Mouse (Mus musculus): ENCODE measurements around the gene Irf9. TPM values are rescaled to one million over a fixed set of nuclear protein-coding genes. Genes with fewer than 3 reads are reported as not detected.
A peak's percentile ranks its signal among the peaks of the same experiment; 100 is the strongest.

The Irf9 gene
- polyA plus RNA-seq, 1 experiment from 2014 or later: 11.6 TPM

DNA sequence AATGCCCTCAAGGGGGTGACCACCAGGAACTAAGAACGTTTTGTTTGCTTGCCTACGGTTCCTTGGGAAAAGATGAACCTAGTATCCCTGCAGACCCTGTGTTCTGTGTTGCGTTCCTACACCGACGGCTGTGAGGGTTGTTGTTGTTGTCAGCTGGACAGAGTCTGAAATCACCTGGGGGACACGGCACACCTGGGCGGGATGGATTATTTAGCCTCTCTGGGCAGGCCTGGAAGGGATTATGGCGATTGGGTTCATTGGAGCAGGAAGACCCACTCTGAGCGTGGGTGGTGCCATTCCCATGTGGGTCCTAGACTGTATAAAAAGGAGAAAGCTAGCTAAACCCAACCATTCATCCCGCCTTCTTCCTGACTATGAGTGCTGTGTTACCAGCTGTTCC, 41.5 kb upstream of the Irf9 start:
- Histone ChIP-seq H3K4me2 (replicated peaks; ENCODE audit: low read depth, low read length) (peak overlapping the region; percentile 83), H3K9me3 (ENCODE audit: control insufficient read depth, low read length) (no peaks in the 10 kb centered on the region), H3K36me3 (ENCODE audit: control insufficient read depth, insufficient read depth, low read length) (peaks cover 37% of the 10 kb centered on the region), H3K4me3 (ENCODE audit: low read length) (peak overlapping the region; percentile 61), H3K4me1 (ENCODE audit: control insufficient read depth, insufficient read depth, low read length) (peaks cover 6% of the 10 kb centered on the region; the same call in 1 of the 2 replicates), H3K9ac (ENCODE audit: low read depth, low read length) (0 out of 2 replicates have a peak overlapping the region, but pooled peaks have one; percentile 1), H3K27me3 (ENCODE audit: control insufficient read depth, insufficient read depth, low read length) (no peaks in the 10 kb centered on the region), H3K27ac (ENCODE audit: low read depth, low read length) (no peak overlapping the region)
- ATAC-seq (ENCODE audit: low FRiP score, low TSS enrichment): no peak
- whole genome bisulfite sequencing: 69% methylated on average over 10 of the region's 10 CpGs

DNA sequence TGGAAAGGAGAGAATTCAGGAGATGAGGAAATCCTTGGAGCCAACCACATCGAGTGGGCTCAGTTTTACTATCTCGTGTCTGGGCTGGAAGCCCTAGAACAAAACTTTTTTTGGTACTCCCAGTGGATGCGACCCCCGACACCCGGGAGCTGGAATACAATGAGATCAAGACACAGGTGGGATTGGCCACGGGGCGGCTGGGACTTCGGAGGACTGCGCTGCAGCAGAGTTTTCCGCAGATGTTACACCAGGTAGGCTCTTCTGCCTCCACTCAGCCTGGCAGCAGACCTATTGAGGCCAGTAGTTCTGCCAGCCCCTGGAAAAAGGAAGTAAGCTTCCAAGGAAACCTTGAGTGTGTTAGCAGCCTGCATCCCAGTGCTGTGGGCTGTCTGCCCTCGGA, 40.1 kb upstream of the Irf9 start:
- no peak overlapping the region for H3K4me3 ChIP-seq (ENCODE audit: low read length)
- H3K27me3 ChIP-seq (ENCODE audit: control insufficient read depth, insufficient read depth, low read length): no peaks in the 10 kb centered on the region
- H3K4me2 ChIP-seq (replicated peaks; ENCODE audit: low read depth, low read length): no peak overlapping the region
- H3K27ac ChIP-seq (ENCODE audit: low read depth, low read length): no peak overlapping the region
- H3K9ac ChIP-seq (ENCODE audit: low read depth, low read length): no peak overlapping the region
- WGBS: 91% methylated on average over 11 of the region's 11 CpGs
- peaks cover 6% of the 10 kb centered on the region; the same call in 1 of the 2 replicates for H3K4me1 ChIP-seq (ENCODE audit: control insufficient read depth, insufficient read depth, low read length)
- H3K9me3 ChIP-seq (ENCODE audit: control insufficient read depth, low read length): no peaks in the 10 kb centered on the region
- no peak for ATAC-seq (ENCODE audit: low FRiP score, low TSS enrichment)
- peaks cover 51% of the 10 kb centered on the region for H3K36me3 ChIP-seq (ENCODE audit: control insufficient read depth, insufficient read depth, low read length)

DNA sequence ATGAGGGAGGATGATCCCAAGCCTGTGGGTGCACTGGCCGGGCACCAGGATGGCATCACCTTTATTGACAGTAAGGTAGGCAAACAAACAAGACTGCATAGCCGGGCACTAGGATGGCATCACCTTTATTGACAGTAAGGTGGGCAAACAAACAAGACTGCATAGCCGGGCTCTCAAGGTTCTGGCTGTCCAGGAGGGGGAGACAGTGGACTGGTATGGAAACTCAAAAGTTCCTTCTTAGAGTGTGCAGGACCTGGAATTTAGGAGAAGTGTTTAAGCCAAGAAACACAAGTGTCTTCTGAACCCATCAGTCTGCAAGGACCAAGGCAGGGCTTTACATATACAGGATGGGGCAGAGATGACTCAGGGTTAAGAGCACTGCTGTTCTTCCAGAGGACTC, 37.6 kb upstream of the Irf9 start:
- no peak for ATAC-seq (ENCODE audit: low FRiP score, low TSS enrichment)
- Histone ChIP-seq H3K9ac (ENCODE audit: low read depth, low read length) (no peak overlapping the region), H3K27me3 (ENCODE audit: control insufficient read depth, insufficient read depth, low read length) (no peaks in the 10 kb centered on the region), H3K27ac (ENCODE audit: low read depth, low read length) (no peak overlapping the region), H3K36me3 (ENCODE audit: control insufficient read depth, insufficient read depth, low read length) (peaks cover 66% of the 10 kb centered on the region), H3K4me2 (replicated peaks; ENCODE audit: low read depth, low read length) (no peak overlapping the region), H3K4me1 (ENCODE audit: control insufficient read depth, insufficient read depth, low read length) (0 out of 2 replicates have a peak, but pooled peaks cover 6% of the 10 kb centered on the region), H3K9me3 (ENCODE audit: control insufficient read depth, low read length) (no peaks in the 10 kb centered on the region), H3K4me3 (ENCODE audit: low read length) (no peak overlapping the region)
- 83% methylated on average over 3 of the region's 3 CpGs for WGBS

DNA sequence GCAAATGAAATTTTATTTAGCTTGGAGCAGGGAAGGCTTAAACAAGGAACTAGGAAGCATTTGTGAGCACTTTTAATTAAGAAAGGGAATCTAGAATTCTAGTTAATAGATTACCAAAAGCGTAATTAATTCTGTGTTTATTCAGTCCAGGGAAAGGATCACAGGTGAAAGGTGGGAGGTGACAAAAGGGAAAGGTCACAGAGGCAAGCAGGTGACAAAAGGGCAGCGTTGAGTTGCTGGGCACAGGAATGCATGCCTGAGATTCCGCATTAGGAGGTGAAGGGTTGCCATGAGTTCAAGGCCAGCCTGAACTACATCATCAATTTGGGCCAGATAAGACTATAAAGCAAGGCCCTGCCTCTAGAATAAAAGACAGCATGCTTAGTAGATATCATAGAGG, 35.9 kb upstream of the Irf9 start:
- no peak for ATAC-seq (ENCODE audit: low FRiP score, low TSS enrichment)
- Histone ChIP-seq H3K4me1 (ENCODE audit: control insufficient read depth, insufficient read depth, low read length) (no peaks in the 10 kb centered on the region), H3K36me3 (ENCODE audit: control insufficient read depth, insufficient read depth, low read length) (peaks cover 66% of the 10 kb centered on the region), H3K27ac (ENCODE audit: low read depth, low read length) (no peak overlapping the region), H3K4me2 (replicated peaks; ENCODE audit: low read depth, low read length) (no peak overlapping the region), H3K9me3 (ENCODE audit: control insufficient read depth, low read length) (no peaks in the 10 kb centered on the region), H3K27me3 (ENCODE audit: control insufficient read depth, insufficient read depth, low read length) (no peaks in the 10 kb centered on the region), H3K4me3 (ENCODE audit: low read length) (no peak overlapping the region), H3K9ac (ENCODE audit: low read depth, low read length) (no peak overlapping the region)
- WGBS: 77% methylated on average over 3 of the region's 3 CpGs

DNA sequence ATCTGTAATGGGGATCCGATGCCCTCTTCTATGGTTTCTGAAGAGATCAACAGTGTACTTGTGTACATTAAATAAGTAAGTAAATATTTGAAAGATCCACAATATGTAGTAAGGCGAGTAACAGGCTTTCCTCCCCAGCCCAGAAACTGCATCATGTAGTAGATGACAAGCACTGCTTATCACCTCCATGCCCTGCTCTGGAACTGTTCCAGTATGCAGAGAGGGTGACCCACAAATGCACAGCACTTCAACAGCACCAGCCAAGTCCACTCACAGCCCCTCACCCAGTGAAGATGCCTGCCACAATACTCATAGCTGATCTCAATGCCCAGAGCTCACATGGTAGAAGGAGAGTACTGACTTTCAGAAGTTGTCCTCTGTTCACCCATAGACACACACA, 32.8 kb upstream of the Irf9 start:
- Histone ChIP-seq H3K4me1 (ENCODE audit: control insufficient read depth, insufficient read depth, low read length) (0 out of 2 replicates have a peak, but pooled peaks cover 4% of the 10 kb centered on the region), H3K27me3 (ENCODE audit: control insufficient read depth, insufficient read depth, low read length) (no peaks in the 10 kb centered on the region), H3K4me3 (ENCODE audit: low read length) (no peak overlapping the region), H3K4me2 (replicated peaks; ENCODE audit: low read depth, low read length) (no peak overlapping the region), H3K9me3 (ENCODE audit: control insufficient read depth, low read length) (no peaks in the 10 kb centered on the region), H3K36me3 (ENCODE audit: control insufficient read depth, insufficient read depth, low read length) (peaks cover 41% of the 10 kb centered on the region), H3K27ac (ENCODE audit: low read depth, low read length) (no peak overlapping the region), H3K9ac (ENCODE audit: low read depth, low read length) (no peak overlapping the region)
- no peak for ATAC-seq (ENCODE audit: low FRiP score, low TSS enrichment)
- 87% methylated on average over 2 of the region's 2 CpGs for WGBS

DNA sequence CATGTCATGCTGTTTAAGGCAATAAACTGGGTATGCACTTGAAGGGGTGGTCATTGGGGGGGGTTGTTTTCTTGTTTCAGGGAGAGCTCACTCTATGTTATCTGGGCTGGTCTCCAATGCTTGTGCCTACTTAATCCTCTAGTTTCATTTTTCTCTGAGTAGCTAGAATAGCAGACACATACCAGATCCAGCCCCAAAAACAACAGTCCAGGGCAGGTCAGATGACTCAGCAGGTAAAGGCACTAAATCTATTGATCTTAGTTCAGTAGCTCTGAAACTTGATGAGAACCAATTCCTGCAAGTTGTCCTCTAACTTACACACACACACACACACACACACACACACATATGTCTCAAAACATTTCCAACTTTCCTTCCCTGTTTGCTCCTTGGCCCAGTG, 31.6 kb upstream of the Irf9 start:
- no peak overlapping the region for H3K27ac ChIP-seq (ENCODE audit: low read depth, low read length)

DNA sequence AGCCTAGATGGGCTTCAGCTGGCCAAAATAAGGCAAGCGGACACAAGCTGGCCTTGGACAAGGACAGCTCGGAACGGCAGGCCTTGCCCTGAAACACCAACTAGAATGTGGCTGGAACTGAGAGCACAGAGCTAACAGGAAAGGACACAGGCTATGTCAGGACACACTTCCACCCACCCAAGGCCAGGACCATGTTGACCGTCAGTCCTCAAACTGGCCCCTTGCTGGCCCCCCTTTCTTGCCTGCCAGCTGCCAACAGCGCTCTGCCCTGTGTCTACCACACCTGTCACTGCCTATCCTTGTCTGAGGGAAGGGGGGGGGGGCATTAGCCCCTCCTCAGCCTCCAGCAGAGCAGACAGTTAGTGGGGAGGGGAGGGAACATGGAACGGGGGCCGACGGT, 28.1 kb upstream of the Irf9 start, which contains the start of gene Fitm1:
TSS of gene Fitm1 (plus strand) at position 316 of the 400 bp plus-strand sequence.
- Histone ChIP-seq H3K4me2 (replicated peaks; ENCODE audit: low read depth, low read length) (peak within 1 kb of the TSS; percentile 13; the same call in 1 of the 2 replicates), H3K4me1 (ENCODE audit: control insufficient read depth, insufficient read depth, low read length) (peaks cover 19% of the 10 kb centered on the region), H3K9me3 (ENCODE audit: control insufficient read depth, low read length) (no peaks in the 10 kb centered on the region), H3K27ac (ENCODE audit: low read depth, low read length) (no peak within 1 kb of the TSS), H3K27me3 (ENCODE audit: control insufficient read depth, insufficient read depth, low read length) (no peaks in the 10 kb centered on the region), H3K4me3 (ENCODE audit: low read length) (no peak within 1 kb of the TSS), H3K36me3 (ENCODE audit: control insufficient read depth, insufficient read depth, low read length) (no peaks in the 10 kb centered on the region), H3K9ac (ENCODE audit: low read depth, low read length) (0 out of 2 replicates have a peak within 1 kb of the TSS, but pooled peaks have one; percentile 8)
- no peak for ATAC-seq (ENCODE audit: low FRiP score, low TSS enrichment)
- WGBS: 80% methylated on average over 8 of the region's 8 CpGs

More for the DNA sequence above, 31.6 kb upstream of the Irf9 start:
- Histone ChIP-seq H3K9ac (ENCODE audit: low read depth, low read length) (no peak overlapping the region), H3K36me3 (ENCODE audit: control insufficient read depth, insufficient read depth, low read length) (peaks cover 29% of the 10 kb centered on the region), H3K27me3 (ENCODE audit: control insufficient read depth, insufficient read depth, low read length) (no peaks in the 10 kb centered on the region), H3K9me3 (ENCODE audit: control insufficient read depth, low read length) (no peaks in the 10 kb centered on the region), H3K4me2 (replicated peaks; ENCODE audit: low read depth, low read length) (no peak overlapping the region), H3K4me1 (ENCODE audit: control insufficient read depth, insufficient read depth, low read length) (0 out of 2 replicates have a peak, but pooled peaks cover 10% of the 10 kb centered on the region), H3K4me3 (ENCODE audit: low read length) (no peak overlapping the region)
- no peak for ATAC-seq (ENCODE audit: low FRiP score, low TSS enrichment)

DNA sequence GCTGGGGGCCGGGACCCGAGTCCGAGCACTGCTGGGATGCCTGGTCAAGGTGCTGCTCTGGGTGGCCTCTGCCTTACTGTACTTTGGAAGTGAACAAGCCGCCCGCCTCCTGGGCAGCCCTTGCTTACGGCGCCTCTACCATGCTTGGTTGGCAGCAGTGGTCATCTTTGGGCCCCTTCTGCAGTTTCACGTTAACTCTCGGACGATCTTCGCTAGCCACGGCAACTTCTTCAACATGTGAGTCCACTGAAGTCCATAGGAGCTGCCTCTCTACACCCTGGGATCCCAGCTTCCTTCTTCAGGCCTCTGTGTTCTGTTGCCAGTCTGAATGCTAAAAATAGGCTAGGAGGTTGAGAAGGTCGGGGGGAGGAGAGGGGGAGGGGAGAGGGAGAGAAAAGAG, 27.7 kb upstream of the Irf9 start:
- H3K4me3 ChIP-seq (ENCODE audit: low read length): no peak overlapping the region
- peak overlapping the region; percentile 13; the same call in 1 of the 2 replicates for H3K4me2 ChIP-seq (replicated peaks; ENCODE audit: low read depth, low read length)
- H3K9me3 ChIP-seq (ENCODE audit: control insufficient read depth, low read length): no peaks in the 10 kb centered on the region
- H3K9ac ChIP-seq (ENCODE audit: low read depth, low read length): no peak overlapping the region
- peaks cover 3% of the 10 kb centered on the region; the same call in 1 of the 2 replicates for H3K36me3 ChIP-seq (ENCODE audit: control insufficient read depth, insufficient read depth, low read length)
- ATAC-seq (ENCODE audit: low FRiP score, low TSS enrichment): no peak
- no peak overlapping the region for H3K27ac ChIP-seq (ENCODE audit: low read depth, low read length)
- peaks cover 19% of the 10 kb centered on the region for H3K4me1 ChIP-seq (ENCODE audit: control insufficient read depth, insufficient read depth, low read length)
- no peaks in the 10 kb centered on the region for H3K27me3 ChIP-seq (ENCODE audit: control insufficient read depth, insufficient read depth, low read length)
- WGBS: 76% methylated on average over 13 of the region's 13 CpGs

DNA sequence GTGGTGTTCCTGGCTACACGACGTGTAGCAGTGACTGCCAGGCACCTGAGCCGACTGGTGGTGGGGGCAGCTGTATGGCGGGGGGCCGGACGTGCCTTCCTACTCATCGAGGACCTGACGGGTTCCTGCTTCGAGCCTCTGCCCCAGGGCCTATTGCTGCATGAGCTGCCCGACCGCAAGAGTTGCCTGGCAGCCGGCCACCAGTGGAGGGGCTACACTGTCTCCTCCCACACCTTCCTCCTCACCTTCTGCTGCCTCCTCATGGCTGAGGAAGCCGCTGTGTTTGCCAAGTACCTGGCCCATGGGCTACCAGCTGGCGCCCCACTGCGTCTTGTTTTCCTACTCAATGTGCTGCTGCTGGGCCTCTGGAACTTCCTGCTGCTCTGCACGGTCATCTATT, 27.0 kb upstream of the Irf9 start:
- no peaks in the 10 kb centered on the region for H3K9me3 ChIP-seq (ENCODE audit: control insufficient read depth, low read length)
- no peak overlapping the region for H3K27ac ChIP-seq (ENCODE audit: low read depth, low read length)
- H3K4me1 ChIP-seq (ENCODE audit: control insufficient read depth, insufficient read depth, low read length): peaks cover 19% of the 10 kb centered on the region
- no peaks in the 10 kb centered on the region for H3K27me3 ChIP-seq (ENCODE audit: control insufficient read depth, insufficient read depth, low read length)
- H3K4me2 ChIP-seq (replicated peaks; ENCODE audit: low read depth, low read length): no peak overlapping the region
- 78% methylated on average over 16 of the region's 16 CpGs for WGBS
- peaks cover 8% of the 10 kb centered on the region; the same call in 1 of the 2 replicates for H3K36me3 ChIP-seq (ENCODE audit: control insufficient read depth, insufficient read depth, low read length)
- no peak for ATAC-seq (ENCODE audit: low FRiP score, low TSS enrichment)
- H3K9ac ChIP-seq (ENCODE audit: low read depth, low read length): no peak overlapping the region
- no peak overlapping the region for H3K4me3 ChIP-seq (ENCODE audit: low read length)

All from kidney, embryonic 14.5 days (tissue).